Mouse (Mus musculus) thymus, adult 2 months (tissue): ENCODE measurements around the gene Etv6.

Experiments
- CTCF ChIP-seq: fragments of 200-500 bp; IDR thresholded peaks from 2 replicates; pipeline ENCODE4 v1.5.1; 2012; ENCODE audit warnings: mild to moderate bottlenecking, control low read depth, low read length, moderate library complexity, borderline replicate concordance; ENCODE audit not compliant: control insufficient read depth, poor library complexity, insufficient read depth; ENCODE audit errors: extremely low read depth
- POLR2A ChIP-seq: fragments of 200-500 bp; IDR thresholded peaks from 2 replicates; pipeline ENCODE4 v1.6.1; 2012; ENCODE audit warnings: mild to moderate bottlenecking, low read length, control low read depth, moderate library complexity; ENCODE audit not compliant: control insufficient read depth, poor library complexity, insufficient read depth; ENCODE audit errors: extremely low read depth

DNA sequence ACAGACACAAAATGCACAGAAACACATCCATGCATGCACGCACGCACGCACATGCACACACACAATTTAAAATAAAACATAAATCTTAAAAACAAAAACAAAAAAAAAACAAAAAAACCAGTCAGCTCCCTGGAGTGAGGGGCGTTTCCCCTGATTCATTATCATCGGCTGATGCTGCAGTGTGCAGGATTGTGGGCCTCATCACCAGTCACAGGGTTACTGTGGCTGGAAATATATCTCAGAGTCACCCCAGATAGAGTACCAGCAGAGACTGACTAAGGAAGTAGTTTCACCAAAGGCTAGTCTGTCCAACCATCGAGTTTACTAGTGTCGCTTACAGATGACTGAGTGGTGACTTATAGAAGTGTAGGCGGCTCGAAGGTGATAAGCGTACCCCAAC lies 88.8 kb downstream of the Etv6 start:
- no peak for TF ChIP-seq POLR2A
- no peak for TF ChIP-seq CTCF
